Mouse (Mus musculus): ENCODE measurements around the gene Tbck. TPM values are rescaled to one million over a fixed set of nuclear protein-coding genes. Genes with fewer than 3 reads are reported as not detected.

Tbck gene
- polyA plus RNA-seq, 1 experiment = 3.3 TPM

DNA sequence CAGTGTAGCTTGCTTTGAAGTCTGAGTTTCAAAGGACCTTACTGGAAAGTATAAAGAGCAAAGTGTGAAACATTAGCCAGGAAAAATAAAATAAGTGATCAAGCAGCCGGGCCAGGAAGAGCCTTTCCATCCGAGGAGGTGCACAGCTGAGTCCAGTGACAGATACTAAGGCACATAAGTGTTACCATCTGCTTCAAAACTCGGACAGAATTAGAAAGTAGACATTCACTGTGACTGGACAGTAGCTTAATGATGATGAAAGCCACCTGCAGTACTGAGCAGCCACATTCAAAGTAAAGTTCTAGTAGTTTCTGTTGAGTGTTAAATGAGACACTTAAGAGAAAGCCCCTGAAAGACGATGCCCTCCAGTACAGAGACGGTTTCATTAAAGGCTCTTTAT is 30.0 kb downstream of the Tbck start:
- Histone ChIP-seq H3K4me3 (no peak overlapping the region), H3ac (ENCODE audit: control insufficient read depth, insufficient read length) (no peak overlapping the region), H3K36me3 (ENCODE audit: control insufficient read depth, insufficient read depth) (peaks cover 6% of the 10 kb centered on the region), H3K79me2 (ENCODE audit: control insufficient read depth, insufficient read depth) (no peaks in the 10 kb centered on the region), H3K27me3 (ENCODE audit: control insufficient read depth, insufficient read depth, insufficient read length) (no peaks in the 10 kb centered on the region), H3K4me2 (ENCODE audit: low read depth) (no peak overlapping the region)
- no peak for TF ChIP-seq SRF (IDR thresholded peaks at IDR 0.05; ENCODE audit: control insufficient read depth, insufficient read length, low read depth)
- TF ChIP-seq MYOD1 (IDR thresholded peaks at IDR 0.05; ENCODE audit: control insufficient read depth in 1 of 3, insufficient read length in 2 of 3, low read depth in 2 of 3) = no peak
- no peak for TF ChIP-seq MAX (IDR thresholded peaks at IDR 0.05; ENCODE audit: low read depth)
- no peak for TF ChIP-seq CEBPB (IDR thresholded peaks at IDR 0.05; ENCODE audit: insufficient read depth, poor library complexity, severe bottlenecking)
- no peak for TF ChIP-seq TCF3 (IDR thresholded peaks at IDR 0.05; ENCODE audit: insufficient read length, low read depth)
- no peak for TF ChIP-seq POLR2A (IDR thresholded peaks at IDR 0.05; ENCODE audit: insufficient read length, low read depth)
- TF ChIP-seq POLR2AphosphoS2 (IDR thresholded peaks at IDR 0.05; ENCODE audit: insufficient read length, low read depth) = no peak

DNA sequence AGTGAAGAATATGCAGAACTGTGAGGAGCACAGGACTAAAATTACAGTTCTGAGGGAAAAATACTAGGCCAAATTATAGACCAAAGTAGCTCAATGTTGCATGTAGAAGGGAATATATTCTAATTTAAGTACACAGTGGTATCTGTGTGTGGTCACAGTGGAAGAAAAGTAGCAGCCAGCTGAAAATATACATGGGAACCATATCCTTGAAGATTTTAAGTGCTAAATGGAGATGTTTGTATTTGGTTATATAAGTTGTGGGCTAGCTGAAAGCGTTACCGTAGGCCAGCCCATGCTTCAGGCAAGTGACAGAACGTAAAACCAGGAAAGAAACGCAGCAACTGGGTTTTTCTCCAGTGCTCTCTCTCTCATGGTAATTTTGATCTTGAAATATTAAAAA is 33.4 kb downstream of the Tbck start:
- no peaks in the 10 kb centered on the region for H3K27me3 ChIP-seq (ENCODE audit: control insufficient read depth, insufficient read depth, insufficient read length)
- H3ac ChIP-seq (ENCODE audit: control insufficient read depth, insufficient read length) = no peak overlapping the region
- H3K79me2 ChIP-seq (ENCODE audit: control insufficient read depth, insufficient read depth) = no peaks in the 10 kb centered on the region
- TF ChIP-seq POLR2AphosphoS2 (IDR thresholded peaks at IDR 0.05; ENCODE audit: insufficient read length, low read depth) = no peak
- no peak for TF ChIP-seq TCF12 (IDR thresholded peaks at IDR 0.05; ENCODE audit: insufficient read depth, poor library complexity, severe bottlenecking)
- TF ChIP-seq TCF3 (IDR thresholded peaks at IDR 0.05; ENCODE audit: insufficient read length, low read depth) = no peak
- TF ChIP-seq USF1 (IDR thresholded peaks at IDR 0.05; ENCODE audit: low read depth) = no peak
- TF ChIP-seq MYOG (IDR thresholded peaks at IDR 0.05; ENCODE audit: control insufficient read depth in 1 of 3, insufficient read depth in 1 of 3, insufficient read length in 2 of 3, low read depth in 2 of 3) = no peak
- TF ChIP-seq MAX (IDR thresholded peaks at IDR 0.05; ENCODE audit: low read depth) = no peak
- H3K4me3 ChIP-seq = no peak overlapping the region
- peaks cover 10% of the 10 kb centered on the region for H3K36me3 ChIP-seq (ENCODE audit: control insufficient read depth, insufficient read depth)
- H3K4me2 ChIP-seq (ENCODE audit: low read depth) = no peak overlapping the region

DNA sequence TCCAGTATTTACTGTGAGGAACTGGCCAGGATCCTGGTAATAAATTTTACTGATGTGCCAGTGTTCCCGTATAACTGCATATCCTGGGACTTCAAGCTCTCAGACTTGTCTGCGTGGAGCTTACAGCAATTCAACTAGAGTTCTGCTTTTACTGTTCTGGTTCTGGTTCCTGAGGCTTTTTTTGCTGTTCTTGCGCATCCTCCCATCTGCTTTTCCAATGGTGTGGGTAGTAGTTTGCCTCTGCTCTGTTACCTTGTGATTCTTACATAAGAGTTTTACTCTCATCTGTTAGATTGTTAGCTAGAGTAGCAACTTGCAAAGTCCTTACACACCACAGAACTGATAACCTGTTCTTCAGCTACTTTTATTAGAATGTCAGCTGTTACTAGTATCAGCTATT is 40.4 kb downstream of the Tbck start:
- Histone ChIP-seq H3K4me2 (ENCODE audit: low read depth) (no peak overlapping the region), H3K4me3 (no peak overlapping the region), H3K36me3 (ENCODE audit: control insufficient read depth, insufficient read depth) (peaks cover 17% of the 10 kb centered on the region)

DNA sequence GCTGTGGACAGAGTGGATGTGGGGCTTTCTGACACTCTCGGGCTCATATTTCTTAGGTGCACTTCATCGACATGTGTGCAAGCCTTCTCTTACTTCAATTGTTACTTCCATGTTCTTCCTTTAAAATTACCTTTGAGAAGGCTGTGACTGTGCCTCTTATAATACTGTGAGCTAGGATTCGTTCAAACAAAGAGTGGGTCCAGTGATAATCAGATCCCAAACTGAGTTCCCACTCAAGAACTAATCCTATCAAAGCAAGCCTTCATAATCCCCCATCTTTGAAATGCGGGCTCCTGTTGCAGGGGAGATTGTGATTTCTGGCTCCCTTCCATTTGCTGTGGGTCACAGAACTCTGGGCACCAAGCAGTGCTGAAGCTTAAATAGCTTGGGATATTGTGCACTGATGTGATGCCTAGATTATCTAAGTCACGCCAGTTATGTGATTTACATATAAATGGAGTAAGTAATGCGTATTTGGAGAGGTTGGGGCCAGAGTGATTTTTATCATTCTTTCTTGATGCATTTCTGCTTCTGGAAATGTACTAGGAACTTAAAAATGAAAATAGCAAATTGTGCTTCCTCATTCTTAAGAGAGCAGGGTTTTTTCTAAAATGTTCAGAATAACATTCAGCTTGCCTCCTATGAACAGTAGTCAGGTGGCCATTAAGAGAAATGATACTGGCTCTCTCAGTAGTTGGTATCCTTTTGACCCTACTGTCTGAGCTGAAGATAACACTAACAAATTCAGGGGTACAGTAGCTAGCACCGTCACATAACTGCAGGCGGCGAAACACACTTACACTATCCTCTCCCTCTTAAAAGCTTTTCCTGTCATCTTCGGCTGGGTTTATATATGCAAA is 60.6 kb downstream of the Tbck start:
- Histone ChIP-seq H3ac (ENCODE audit: control insufficient read depth, insufficient read length) (no peak overlapping the region), H3K79me2 (ENCODE audit: control insufficient read depth, insufficient read depth) (no peaks in the 10 kb centered on the region), H3K27me3 (ENCODE audit: control insufficient read depth, insufficient read depth, insufficient read length) (no peaks in the 10 kb centered on the region), H3K36me3 (ENCODE audit: control insufficient read depth, insufficient read depth) (no peaks in the 10 kb centered on the region), H3K4me3 (no peak overlapping the region), H3K4me2 (ENCODE audit: low read depth) (no peak overlapping the region)
- TF ChIP-seq TCF3 (IDR thresholded peaks at IDR 0.05; ENCODE audit: insufficient read length, low read depth) = no peak
- no peak for TF ChIP-seq POLR2AphosphoS2 (IDR thresholded peaks at IDR 0.05; ENCODE audit: insufficient read length, low read depth)
- TF ChIP-seq TCF12 (IDR thresholded peaks at IDR 0.05; ENCODE audit: insufficient read depth, poor library complexity, severe bottlenecking) = no peak
- no peak for TF ChIP-seq SRF (IDR thresholded peaks at IDR 0.05; ENCODE audit: control insufficient read depth, insufficient read length, low read depth)
- no peak for TF ChIP-seq MYOD1 (IDR thresholded peaks at IDR 0.05; ENCODE audit: control insufficient read depth in 1 of 3, insufficient read length in 2 of 3, low read depth in 2 of 3)
- no peak for TF ChIP-seq E2F4 (IDR thresholded peaks at IDR 0.05; ENCODE audit: insufficient read depth)
- TF ChIP-seq REST (IDR thresholded peaks at IDR 0.05; ENCODE audit: insufficient read depth, insufficient read length) = no peak
- no peak for TF ChIP-seq MYOG (IDR thresholded peaks at IDR 0.05; ENCODE audit: control insufficient read depth in 1 of 3, insufficient read depth in 1 of 3, insufficient read length in 2 of 3, low read depth in 2 of 3)
- TF ChIP-seq POLR2A (IDR thresholded peaks at IDR 0.05; ENCODE audit: insufficient read length, low read depth) = no peak
- TF ChIP-seq USF1 (IDR thresholded peaks at IDR 0.05; ENCODE audit: low read depth) = no peak
- TF ChIP-seq MAX (IDR thresholded peaks at IDR 0.05; ENCODE audit: low read depth) = no peak
- no peak for TF ChIP-seq CEBPB (IDR thresholded peaks at IDR 0.05; ENCODE audit: insufficient read depth, poor library complexity, severe bottlenecking)

More for the DNA sequence above, 40.4 kb downstream of the Tbck start:
- Histone ChIP-seq H3K27me3 (ENCODE audit: control insufficient read depth, insufficient read depth, insufficient read length) (no peaks in the 10 kb centered on the region), H3ac (ENCODE audit: control insufficient read depth, insufficient read length) (no peak overlapping the region), H3K79me2 (ENCODE audit: control insufficient read depth, insufficient read depth) (no peaks in the 10 kb centered on the region)
- TF ChIP-seq MYOD1 (IDR thresholded peaks at IDR 0.05; ENCODE audit: control insufficient read depth in 1 of 3, insufficient read length in 2 of 3, low read depth in 2 of 3) (no peak), E2F4 (IDR thresholded peaks at IDR 0.05; ENCODE audit: insufficient read depth) (no peak), CEBPB (IDR thresholded peaks at IDR 0.05; ENCODE audit: insufficient read depth, poor library complexity, severe bottlenecking) (no peak), USF1 (IDR thresholded peaks at IDR 0.05; ENCODE audit: low read depth) (no peak), POLR2A (IDR thresholded peaks at IDR 0.05; ENCODE audit: insufficient read length, low read depth) (no peak), REST (IDR thresholded peaks at IDR 0.05; ENCODE audit: insufficient read depth, insufficient read length) (no peak), MYOG (IDR thresholded peaks at IDR 0.05; ENCODE audit: control insufficient read depth in 1 of 3, insufficient read depth in 1 of 3, insufficient read length in 2 of 3, low read depth in 2 of 3) (no peak), SRF (IDR thresholded peaks at IDR 0.05; ENCODE audit: control insufficient read depth, insufficient read length, low read depth) (no peak), POLR2AphosphoS2 (IDR thresholded peaks at IDR 0.05; ENCODE audit: insufficient read length, low read depth) (no peak), MAX (IDR thresholded peaks at IDR 0.05; ENCODE audit: low read depth) (no peak), TCF12 (IDR thresholded peaks at IDR 0.05; ENCODE audit: insufficient read depth, poor library complexity, severe bottlenecking) (no peak), TCF3 (IDR thresholded peaks at IDR 0.05; ENCODE audit: insufficient read length, low read depth) (no peak)
